13 mouse cellular contexts compared by ENCODE assay signal in genomic region chr8:12995481-12995880, GRCm38 (mm10). TPM values are rescaled to one million over a fixed set of nuclear protein-coding genes. Genes with fewer than 3 reads are reported as not detected.
DNase-seq lines count a peak whose midpoint lies in the region; ATAC-seq and TF ChIP-seq lines count a peak whose summit lies in the region.
"Had no signal": no experiment of that assay in that cellular context is flagged by ENCODE, and none has a peak within 500 bp of the region (broad histone marks: within the 10 kb centered on the region; RNA-seq: fewer than 3 reads in every experiment).

No protein-coding gene starts in this region.

- no peak overlapping the region for H3K27ac ChIP-seq in cerebellum, adult 2 months (ENCODE audit: insufficient read depth, low read length)
- H3K27ac ChIP-seq: forebrain, embryonic 12.5 days; heart, adult 2 months had no signal

- peak; percentile 49 to 55 for DNase-seq in cerebellum, adult 2 months
- peak; percentile 18 for DNase-seq in left cerebral cortex, postnatal 4 days
- no peak for DNase-seq in left cerebral cortex, adult 9 months (ENCODE audit: low spot score in 2 of 2)
- peak; percentile 48 for DNase-seq in cerebellum, adult 9-11 months
- peak; percentile 44 for DNase-seq in lung, postnatal 14 days
- DNase-seq in thymus, postnatal 25 days = no peak
- DNase-seq in thymus, postnatal 10 days (ENCODE audit: low spot score in 2 of 2) = no peak
- DNase-seq: heart, adult 2 months; kidney, postnatal 10 days had no signal

- H3K27me3 ChIP-seq in cerebellum, adult 2 months (ENCODE audit: control insufficient read depth, insufficient read depth, low read length) = no peaks in the 10 kb centered on the region
- H3K27me3 ChIP-seq: forebrain, embryonic 12.5 days had no signal

- TF ChIP-seq POLR2A in cerebellum, adult 2 months (IDR thresholded peaks at IDR 0.05; ENCODE audit: borderline replicate concordance, insufficient read depth, low read length) = no peak

- peaks cover 12% of the 10 kb centered on the region for H3K4me1 ChIP-seq in cerebellum, adult 2 months (ENCODE audit: control insufficient read depth, insufficient read depth, low read length)
- H3K4me1 ChIP-seq: forebrain, embryonic 12.5 days had no signal

- ATAC-seq in cerebellum, adult (ENCODE audit: insufficient number of reproducible peaks, low FRiP score, low TSS enrichment) = no peak

- no peak overlapping the region for H3K4me3 ChIP-seq in cerebellum, adult 2 months (replicated peaks; ENCODE audit: insufficient read depth, low read depth, low read length)
- H3K4me3 ChIP-seq: forebrain, embryonic 12.5 days; heart, adult 2 months had no signal

- intact Hi-C loops in left cerebral cortex, postnatal 4 days (cut with DNase I) = no loop called here

- TF ChIP-seq CTCF in cerebellum, adult 2 months (IDR thresholded peaks at IDR 0.05; ENCODE audit: borderline replicate concordance, insufficient read depth, low read depth, low read length) = no peak

- 8% methylated on average over 5 of the region's 5 CpGs for WGBS in cerebellum, adult 2 months

RNA-seq across cellular contexts. Expression of gene F7, which starts 30.4 kb away (rescaled TPM):
- 0.05 and 0.06 TPM in 2 replicates for polyA plus RNA-seq in cerebellum, adult 2 months (2012; rRNA removed)
- total RNA-seq in left cerebral cortex, postnatal 4 days (2021) = under 1 TPM in 1 of 2 experiments, not detected in 1; 0.20 TPM
- polyA plus RNA-seq: limb, embryonic 11.5 days; neural tube, embryonic 11.5 days had no signal

RNA-seq across cellular contexts. Expression of gene F10, which starts 41.6 kb away (rescaled TPM):
- polyA plus RNA-seq in cerebellum, adult 2 months (2012; rRNA removed) = not detected in 2 replicates
- under 1 TPM in 1 of 2 experiments, not detected in 1; 0.80 TPM for total RNA-seq in left cerebral cortex, postnatal 4 days (2021)

Comparison
In these comparisons a context has a peak if more than half of its experiments do, and no peak if none do; other contexts are left out.
1. DNase-seq: peak in cerebellum, adult 2 months (2 of 2), left cerebral cortex, postnatal 4 days (single experiment), cerebellum, adult 9-11 months (single experiment) and lung, postnatal 14 days (single experiment); none in left cerebral cortex, adult 9 months (0 of 2), thymus, postnatal 25 days (single experiment) and thymus, postnatal 10 days (0 of 2).